Mouse (Mus musculus): ENCODE measurements around the gene Zfp683. TPM values are rescaled to one million over a fixed set of nuclear protein-coding genes. Genes with fewer than 3 reads are reported as not detected.

The Zfp683 gene
- polyA plus RNA-seq, 1 experiment from 2014 or later: not detected

DNA sequence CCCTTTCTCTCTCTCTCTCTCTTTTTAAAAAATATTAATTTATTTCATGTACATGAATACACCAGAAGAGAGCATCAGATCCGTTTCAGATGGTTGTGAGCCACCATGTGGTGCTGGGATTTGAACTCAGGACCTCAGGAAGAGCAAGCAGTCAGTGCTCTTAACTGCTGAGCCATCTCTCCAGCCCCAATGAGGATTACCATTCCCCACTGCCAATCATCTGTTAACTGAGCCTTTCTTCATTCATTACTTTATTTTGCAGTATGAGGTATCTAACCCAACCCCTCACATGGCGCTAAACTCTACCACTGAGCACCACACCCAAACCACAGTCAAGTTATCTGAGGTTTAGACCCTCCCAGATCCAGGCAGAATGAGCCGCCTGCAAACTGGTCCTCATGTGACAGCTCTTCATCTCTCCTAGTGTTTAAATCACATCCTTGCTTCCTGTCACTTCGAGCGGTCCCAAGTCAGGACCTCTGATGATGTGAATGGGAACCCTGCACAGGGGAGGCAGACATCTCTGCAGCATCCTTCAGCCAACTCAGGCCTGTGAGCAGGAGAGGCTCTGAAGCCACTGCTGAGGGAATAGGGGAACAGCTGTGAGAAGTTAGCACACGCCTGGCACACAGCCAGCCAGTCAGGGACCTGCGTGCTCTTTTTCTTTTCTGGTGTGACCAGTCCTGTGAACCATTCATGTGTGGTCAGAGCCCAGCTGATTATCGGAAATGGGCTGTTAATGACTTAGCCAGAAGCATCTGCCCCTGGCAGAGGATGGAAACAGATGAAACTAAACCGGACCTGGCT is 12.1 kb upstream of the Zfp683 start:
- no peak for ATAC-seq
- no peak overlapping the region for H3K4me2 ChIP-seq (ENCODE audit: low read length)
- H3K9ac ChIP-seq (ENCODE audit: low read depth, low read length): no peak overlapping the region
- no peak overlapping the region for H3K4me3 ChIP-seq (ENCODE audit: low read depth, low read length)
- H3K4me1 ChIP-seq (ENCODE audit: control insufficient read depth, insufficient read depth, low read length): no peaks in the 10 kb centered on the region
- H3K36me3 ChIP-seq (ENCODE audit: control insufficient read depth, insufficient read depth, low read length): no peaks in the 10 kb centered on the region
- no peaks in the 10 kb centered on the region for H3K27me3 ChIP-seq (ENCODE audit: control insufficient read depth, insufficient read depth, low read depth, low read length)
- 63% methylated on average over 9 of the region's 9 CpGs for WGBS
- H3K27ac ChIP-seq (ENCODE audit: low read length): no peak overlapping the region
- H3K9me3 ChIP-seq (replicated peaks; ENCODE audit: control insufficient read depth, low read length, poor library complexity, severe bottlenecking): no peaks in the 10 kb centered on the region

DNA sequence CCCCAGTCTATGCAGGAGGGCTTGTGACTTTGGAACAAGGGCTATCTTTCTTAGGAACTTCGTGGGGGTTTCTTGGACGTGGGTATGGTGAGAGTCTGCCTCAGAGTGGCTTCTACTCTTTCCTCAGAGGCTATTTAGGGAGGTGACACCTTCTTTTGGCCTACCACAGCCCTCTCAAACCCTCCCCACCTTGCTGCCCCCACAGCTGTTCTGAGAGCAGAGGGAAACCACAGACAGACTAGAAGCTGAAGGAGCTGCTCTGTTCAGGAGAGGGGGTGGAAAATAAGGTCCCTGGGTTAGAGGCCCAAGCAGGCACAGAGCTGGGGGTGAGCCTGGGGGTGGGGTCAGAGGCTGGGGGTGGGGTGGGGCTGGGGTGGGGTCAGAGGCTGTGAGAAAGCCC is 10.6 kb upstream of the Zfp683 start:
- H3K4me1 ChIP-seq (ENCODE audit: control insufficient read depth, insufficient read depth, low read length): no peaks in the 10 kb centered on the region
- no peaks in the 10 kb centered on the region for H3K9me3 ChIP-seq (replicated peaks; ENCODE audit: control insufficient read depth, low read length, poor library complexity, severe bottlenecking)
- no peaks in the 10 kb centered on the region for H3K36me3 ChIP-seq (ENCODE audit: control insufficient read depth, insufficient read depth, low read length)
- no peak overlapping the region for H3K9ac ChIP-seq (ENCODE audit: low read depth, low read length)
- no peak overlapping the region for H3K4me3 ChIP-seq (ENCODE audit: low read depth, low read length)
- 67% methylated on average over 2 of the region's 2 CpGs for WGBS
- ATAC-seq: no peak
- H3K27me3 ChIP-seq (ENCODE audit: control insufficient read depth, insufficient read depth, low read depth, low read length): no peaks in the 10 kb centered on the region
- no peak overlapping the region for H3K27ac ChIP-seq (ENCODE audit: low read length)
- H3K4me2 ChIP-seq (ENCODE audit: low read length): no peak overlapping the region

DNA sequence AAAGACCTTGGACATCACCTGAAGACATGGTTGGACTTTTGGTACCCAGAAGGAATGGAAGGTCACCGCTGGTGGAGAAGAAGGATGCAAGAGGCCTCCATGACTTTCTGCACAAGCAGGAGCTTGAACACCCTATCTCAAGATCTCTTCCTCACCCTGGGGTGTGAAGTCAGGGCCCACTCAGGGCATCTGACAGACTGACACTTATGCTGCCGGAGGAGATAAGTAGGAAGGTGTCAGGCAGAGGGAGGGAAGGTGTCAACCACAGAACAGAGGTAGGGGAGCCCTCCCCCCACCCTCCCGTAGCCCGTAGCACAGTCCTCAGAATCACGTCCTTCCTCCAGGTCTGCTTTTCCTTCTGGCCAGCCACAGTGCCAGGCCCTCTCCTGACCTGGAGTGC is 6.0 kb upstream of the Zfp683 start:
- no peaks in the 10 kb centered on the region for H3K36me3 ChIP-seq (ENCODE audit: control insufficient read depth, insufficient read depth, low read length)
- no peak overlapping the region for H3K27ac ChIP-seq (ENCODE audit: low read length)
- no peak overlapping the region for H3K9ac ChIP-seq (ENCODE audit: low read depth, low read length)
- ATAC-seq: no peak
- no peaks in the 10 kb centered on the region for H3K4me1 ChIP-seq (ENCODE audit: control insufficient read depth, insufficient read depth, low read length)
- WGBS: 90% methylated on average over 5 of the region's 5 CpGs
- no peaks in the 10 kb centered on the region for H3K27me3 ChIP-seq (ENCODE audit: control insufficient read depth, insufficient read depth, low read depth, low read length)
- H3K4me2 ChIP-seq (ENCODE audit: low read length): no peak overlapping the region
- H3K9me3 ChIP-seq (replicated peaks; ENCODE audit: control insufficient read depth, low read length, poor library complexity, severe bottlenecking): no peaks in the 10 kb centered on the region
- no peak overlapping the region for H3K4me3 ChIP-seq (ENCODE audit: low read depth, low read length)

DNA sequence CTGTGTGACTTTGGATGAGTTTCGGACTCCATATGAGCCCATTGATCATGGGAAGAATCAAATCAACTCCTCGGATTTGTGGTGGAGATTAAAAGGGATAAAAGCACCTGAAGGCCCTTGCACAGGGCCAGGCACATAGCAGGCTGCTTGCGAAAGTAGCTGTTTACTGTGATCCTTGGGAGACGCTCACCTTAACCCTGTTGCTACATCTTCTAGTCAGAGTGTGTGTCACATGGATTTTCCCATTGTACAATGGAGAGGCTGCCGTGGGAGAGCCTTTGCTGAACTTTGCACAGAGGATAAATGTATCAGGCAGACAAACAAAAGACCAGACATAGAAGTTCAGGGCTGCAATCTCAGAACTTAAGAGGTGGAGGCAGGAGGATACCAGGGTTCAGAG is 1.7 kb upstream of the Zfp683 start:
- no peak overlapping the region for H3K4me3 ChIP-seq (ENCODE audit: low read depth, low read length)
- no peak for ATAC-seq
- H3K27ac ChIP-seq (ENCODE audit: low read length): no peak overlapping the region
- H3K27me3 ChIP-seq (ENCODE audit: control insufficient read depth, insufficient read depth, low read depth, low read length): no peaks in the 10 kb centered on the region
- H3K9ac ChIP-seq (ENCODE audit: low read depth, low read length): no peak overlapping the region
- no peaks in the 10 kb centered on the region for H3K36me3 ChIP-seq (ENCODE audit: control insufficient read depth, insufficient read depth, low read length)
- WGBS: 78% methylated on average over 5 of the region's 5 CpGs
- H3K4me1 ChIP-seq (ENCODE audit: control insufficient read depth, insufficient read depth, low read length): no peaks in the 10 kb centered on the region
- H3K9me3 ChIP-seq (replicated peaks; ENCODE audit: control insufficient read depth, low read length, poor library complexity, severe bottlenecking): no peaks in the 10 kb centered on the region
- no peak overlapping the region for H3K4me2 ChIP-seq (ENCODE audit: low read length)

DNA sequence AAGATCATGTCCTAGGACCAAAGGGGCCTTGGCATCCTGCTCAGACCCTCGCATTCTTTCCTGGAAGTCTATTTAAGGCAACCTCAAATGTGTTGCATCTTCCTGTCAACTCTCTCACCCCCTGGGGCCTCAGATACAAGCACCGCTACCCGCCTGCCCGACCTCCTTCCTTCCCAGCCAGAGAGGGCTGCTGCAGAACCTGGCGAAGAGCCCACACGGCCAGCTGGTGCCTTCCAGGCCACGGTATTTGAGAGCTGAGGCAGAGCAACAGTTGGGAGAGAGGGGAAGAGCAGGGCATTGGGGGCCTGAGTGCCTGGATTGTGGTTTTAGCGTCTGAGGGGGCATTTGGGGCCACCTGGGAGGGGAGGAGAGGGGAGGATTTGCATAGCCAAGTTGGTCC is 1.1 kb upstream of the Zfp683 start:
- no peaks in the 10 kb centered on the region for H3K36me3 ChIP-seq (ENCODE audit: control insufficient read depth, insufficient read depth, low read length)
- no peaks in the 10 kb centered on the region for H3K9me3 ChIP-seq (replicated peaks; ENCODE audit: control insufficient read depth, low read length, poor library complexity, severe bottlenecking)
- ATAC-seq: no peak
- H3K4me2 ChIP-seq (ENCODE audit: low read length): no peak overlapping the region
- no peak overlapping the region for H3K9ac ChIP-seq (ENCODE audit: low read depth, low read length)
- H3K27me3 ChIP-seq (ENCODE audit: control insufficient read depth, insufficient read depth, low read depth, low read length): no peaks in the 10 kb centered on the region
- WGBS: 32% methylated on average over 8 of the region's 8 CpGs
- H3K4me3 ChIP-seq (ENCODE audit: low read depth, low read length): no peak overlapping the region
- H3K27ac ChIP-seq (ENCODE audit: low read length): no peak overlapping the region
- no peaks in the 10 kb centered on the region for H3K4me1 ChIP-seq (ENCODE audit: control insufficient read depth, insufficient read depth, low read length)

DNA sequence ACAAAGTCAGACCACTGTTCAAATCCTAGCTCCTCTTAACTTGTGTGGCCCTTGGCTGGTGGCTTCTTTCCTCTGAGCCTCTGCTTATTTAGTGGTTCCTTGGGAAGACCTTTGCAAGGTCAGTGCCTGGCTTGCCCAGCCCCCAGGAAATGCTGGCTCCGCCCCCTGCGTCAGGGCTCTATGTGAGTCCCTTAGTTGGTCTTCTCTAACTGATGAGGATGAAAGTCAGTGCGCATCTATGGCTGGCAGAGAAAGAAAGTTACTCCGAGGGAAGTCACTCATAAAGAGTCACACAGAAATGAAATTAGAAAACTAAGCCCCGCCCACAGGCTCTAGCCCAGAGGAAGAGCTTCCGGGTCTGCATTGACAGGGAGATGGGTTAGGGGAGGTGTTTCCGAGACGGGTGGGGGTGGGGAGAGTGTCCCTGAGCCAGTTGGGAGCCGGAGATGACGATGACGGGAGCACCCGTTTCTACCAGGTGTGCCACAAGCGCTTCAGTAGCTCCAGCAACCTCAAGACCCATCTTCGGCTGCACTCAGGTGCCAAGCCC is 4.6 kb downstream of the Zfp683 start:
- no peak overlapping the region for H3K27ac ChIP-seq (ENCODE audit: low read length)
- no peaks in the 10 kb centered on the region for H3K9me3 ChIP-seq (replicated peaks; ENCODE audit: control insufficient read depth, low read length, poor library complexity, severe bottlenecking)
- no peaks in the 10 kb centered on the region for H3K36me3 ChIP-seq (ENCODE audit: control insufficient read depth, insufficient read depth, low read length)
- no peak overlapping the region for H3K9ac ChIP-seq (ENCODE audit: low read depth, low read length)
- no peaks in the 10 kb centered on the region for H3K27me3 ChIP-seq (ENCODE audit: control insufficient read depth, insufficient read depth, low read depth, low read length)
- no peaks in the 10 kb centered on the region for H3K4me1 ChIP-seq (ENCODE audit: control insufficient read depth, insufficient read depth, low read length)
- WGBS: 33% methylated on average over 14 of the region's 14 CpGs
- no peak for ATAC-seq
- no peak overlapping the region for H3K4me2 ChIP-seq (ENCODE audit: low read length)
- H3K4me3 ChIP-seq (ENCODE audit: low read depth, low read length): no peak overlapping the region

DNA sequence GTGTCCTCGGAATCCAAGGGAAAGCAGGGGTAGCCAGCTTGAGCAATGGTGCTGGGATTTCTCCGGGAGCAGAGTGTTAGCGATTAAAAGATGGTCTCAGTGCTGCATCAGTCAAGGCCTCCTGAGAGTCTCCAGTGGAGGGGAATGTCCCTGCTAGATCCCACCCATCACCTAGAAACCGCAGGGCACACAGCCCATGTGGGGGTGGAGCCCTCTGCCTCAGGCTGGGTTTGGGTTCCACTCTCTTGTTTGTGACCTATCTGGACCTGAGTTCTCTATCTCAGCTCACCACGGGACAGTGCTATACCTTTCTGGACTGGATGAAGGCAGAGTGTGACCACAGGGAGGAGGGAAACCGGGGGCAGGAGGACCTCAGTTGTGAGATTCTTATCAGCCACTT is 5.3 kb downstream of the Zfp683 start:
- Histone ChIP-seq H3K4me3 (ENCODE audit: low read depth, low read length) (no peak overlapping the region), H3K4me2 (ENCODE audit: low read length) (no peak overlapping the region), H3K9ac (ENCODE audit: low read depth, low read length) (no peak overlapping the region), H3K36me3 (ENCODE audit: control insufficient read depth, insufficient read depth, low read length) (no peaks in the 10 kb centered on the region), H3K9me3 (replicated peaks; ENCODE audit: control insufficient read depth, low read length, poor library complexity, severe bottlenecking) (no peaks in the 10 kb centered on the region), H3K27ac (ENCODE audit: low read length) (no peak overlapping the region), H3K4me1 (ENCODE audit: control insufficient read depth, insufficient read depth, low read length) (no peaks in the 10 kb centered on the region), H3K27me3 (ENCODE audit: control insufficient read depth, insufficient read depth, low read depth, low read length) (no peaks in the 10 kb centered on the region)
- 84% methylated on average over 6 of the region's 6 CpGs for WGBS
- ATAC-seq: no peak

DNA sequence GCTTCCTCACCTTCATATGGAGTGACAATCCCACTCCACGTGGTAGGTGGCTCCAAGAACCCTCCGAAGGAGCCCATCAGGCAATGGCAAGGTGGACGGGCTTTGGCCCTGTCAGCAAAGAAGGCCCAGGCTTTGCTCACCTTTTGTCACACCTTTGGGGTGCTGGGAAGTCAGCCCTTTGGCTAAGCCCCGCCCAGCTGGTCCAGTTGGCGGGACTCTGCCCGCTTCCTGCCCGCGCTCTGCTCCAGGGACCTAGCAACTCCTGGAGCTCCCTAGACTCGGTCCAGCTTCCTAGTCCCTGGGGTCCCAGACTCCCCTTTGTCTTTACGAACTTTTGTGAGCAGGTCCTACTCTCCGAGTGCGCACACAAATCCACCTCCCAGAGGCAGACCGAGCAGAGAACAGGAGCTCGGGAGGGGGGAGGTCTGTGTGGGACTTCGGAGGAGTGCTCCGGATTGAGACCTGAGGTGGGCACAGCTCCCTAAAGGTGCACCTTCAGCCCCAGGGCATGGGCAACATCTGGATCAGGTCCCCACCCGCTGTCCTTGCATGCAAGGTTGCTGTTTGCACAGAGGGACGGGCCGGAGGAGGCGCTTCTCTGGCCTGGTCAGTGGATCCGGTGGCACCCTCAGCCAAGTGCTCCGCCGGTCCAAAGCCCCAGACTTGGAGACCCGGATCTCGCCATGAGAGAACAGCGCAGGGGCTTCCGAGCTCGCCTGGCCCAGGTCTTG is 6.7 kb downstream of the Zfp683 start, which contains the start of gene Crybg2:
Gene Crybg2, plus strand, starts transcription at position 681 of the 731 bp plus-strand sequence.
- WGBS: 51% methylated on average over 28 of the region's 28 CpGs
- H3K27me3 ChIP-seq (ENCODE audit: control insufficient read depth, insufficient read depth, low read depth, low read length): peaks cover 3% of the 10 kb centered on the region; the same call in 1 of the 2 replicates
- no peaks in the 10 kb centered on the region for H3K4me1 ChIP-seq (ENCODE audit: control insufficient read depth, insufficient read depth, low read length)
- ATAC-seq: no peak
- H3K4me3 ChIP-seq (ENCODE audit: low read depth, low read length): no peak within 1 kb of the TSS
- H3K9ac ChIP-seq (ENCODE audit: low read depth, low read length): no peak within 1 kb of the TSS
- no peaks in the 10 kb centered on the region for H3K9me3 ChIP-seq (replicated peaks; ENCODE audit: control insufficient read depth, low read length, poor library complexity, severe bottlenecking)
- no peak within 1 kb of the TSS for H3K27ac ChIP-seq (ENCODE audit: low read length)
- no peaks in the 10 kb centered on the region for H3K36me3 ChIP-seq (ENCODE audit: control insufficient read depth, insufficient read depth, low read length)
- H3K4me2 ChIP-seq (ENCODE audit: low read length): no peak within 1 kb of the TSS

Data from midbrain, embryonic 16.5 days (tissue).